Mouse (Mus musculus) B cell, adult 67 days (primary cell): ENCODE measurements around the gene Rabgap1. TPM values are rescaled to one million over a fixed set of nuclear protein-coding genes. Genes with fewer than 3 reads are reported as not detected.

Experiments
- total RNA-seq, 2 experiments: library from RNA; stranded (reverse); gene quantifications; 4 replicates each; pipeline ENCODE4 v1.2.4; 2023

The Rabgap1 gene
- total RNA-seq = 10 to 100 TPM; 45.5 to 50.2 TPM

GRCm38 (mm10) chr2:37442611-37443591 lies at the start of gene Rabgap1, which contains the start of the genes Zbtb26 and Zbtb6:
Gene Rabgap1, plus strand, starts transcription at chr2:37443279.
Gene Zbtb26, minus strand, starts transcription at chr2:37443135.
Gene Zbtb6, minus strand, starts transcription at chr2:37443171.

GRCm38 (mm10) chr2:37422306-37423304 lies 20.5 kb upstream of the Rabgap1 start, which contains the start of gene Rc3h2:
Gene Rc3h2, minus strand, starts transcription at chr2:37422903.

GRCm38 (mm10) chr2:37516030-37516710 lies 73.1 kb downstream of the Rabgap1 start, which contains the start of gene Gpr21:
Gene Gpr21, plus strand, starts transcription at chr2:37516332.

Other genes with a start within 250 kb of the Rabgap1 start
- gene Olfr366, start 231.7 kb upstream of the Rabgap1 start, total RNA-seq = not detected
- not detected for gene Olfr368, start 116.8 kb upstream of the Rabgap1 start, total RNA-seq
- 10 to 100 TPM; 37.5 to 44.1 TPM for gene Pdcl, start 83.9 kb upstream of the Rabgap1 start, total RNA-seq
- gene Rc3h2, start 20.4 kb upstream of the Rabgap1 start, total RNA-seq = 10 to 100 TPM; 71.5 to 73.7 TPM
- gene Zbtb26, start 144 bp upstream of the Rabgap1 start, total RNA-seq = 1 to 10 TPM; 5.5 to 6.7 TPM
- gene Zbtb6, start 108 bp upstream of the Rabgap1 start, total RNA-seq = 10 to 100 TPM; 18.9 to 19.8 TPM
- 1 to 10 TPM; 3.4 to 3.8 TPM for gene Gpr21, start 73.1 kb downstream of the Rabgap1 start, total RNA-seq